Mouse (Mus musculus) forebrain, embryonic 16.5 days (tissue): Measurements from ENCODE around the gene Plxna2. TPM values are rescaled to one million over a fixed set of nuclear protein-coding genes. Genes with fewer than 3 reads are reported as not detected.

Experiments used
- ATAC-seq: fragments of 200-750 bp; cut with Nextera tagmentation; 2 replicates; pipeline ENCODE4 v1.8.0; 2017; ENCODE audit warnings: mild to moderate bottlenecking, moderate library complexity
- H3K27ac ChIP-seq: fragments of 300-500 bp; sonication (generic); 2 replicates; pipeline ENCODE4 v1.5.1; 2014; ENCODE audit warnings: low read length, control low read depth
- H3K27me3 ChIP-seq: fragments of 300-500 bp; sonication (generic); replicated peaks from 2 replicates; pipeline ENCODE4 v1.6.1; 2014; ENCODE audit warnings: low read length; ENCODE audit not compliant: control insufficient read depth, insufficient read depth
- H3K36me3 ChIP-seq: fragments of 300-500 bp; sonication (generic); 2 replicates; pipeline ENCODE4 v1.6.1; 2014; ENCODE audit not compliant: control insufficient read depth, insufficient read depth
- H3K4me1 ChIP-seq: fragments of 300-500 bp; sonication (generic); replicated peaks from 2 replicates; pipeline ENCODE4 v1.6.1; 2014; ENCODE audit warnings: low read length; ENCODE audit not compliant: control insufficient read depth, insufficient read depth
- H3K4me2 ChIP-seq: fragments of 300-500 bp; sonication (generic); 2 replicates; pipeline ENCODE4 v1.6.1; 2014; ENCODE audit warnings: mild to moderate bottlenecking, low read length, control low read depth
- H3K4me3 ChIP-seq: fragments of 300-500 bp; sonication (generic); replicated peaks from 2 replicates; pipeline ENCODE4 v1.5.1; 2014; ENCODE audit warnings: mild to moderate bottlenecking, low read length, control low read depth
- H3K9ac ChIP-seq: fragments of 300-500 bp; sonication (generic); replicated peaks from 2 replicates; pipeline ENCODE4 v1.6.1; 2014; ENCODE audit warnings: low read depth, low read length, control low read depth
- H3K9me3 ChIP-seq: fragments of 300-500 bp; sonication (generic); 2 replicates; pipeline ENCODE4 v1.6.1; 2016; ENCODE audit warnings: low read length; ENCODE audit not compliant: control insufficient read depth
- WGBS: fragments of 180-500 bp; shearing (Covaris S2); extraction: QIAGEN DNeasy Blood & Tissue Kit; methylation state at CpG from one replicate; pipeline ENCODE4 v1.1.7; 2014; 5-methylcytosine and 5-hydroxymethylcytosine counted together
- polyA plus RNA-seq: library from polyadenylated mRNA; unstranded; fragments of >200 nt; fragmentation: Nextera tagmentation; extraction: Ambion mirVana; gene quantifications from 2 replicates; pipeline ENCODE4 v1.2.1, GENCODE M21; 2015

Plxna2 gene
- polyA plus RNA-seq, 1 experiment from 2014 or later = 76.0 TPM

DNA sequence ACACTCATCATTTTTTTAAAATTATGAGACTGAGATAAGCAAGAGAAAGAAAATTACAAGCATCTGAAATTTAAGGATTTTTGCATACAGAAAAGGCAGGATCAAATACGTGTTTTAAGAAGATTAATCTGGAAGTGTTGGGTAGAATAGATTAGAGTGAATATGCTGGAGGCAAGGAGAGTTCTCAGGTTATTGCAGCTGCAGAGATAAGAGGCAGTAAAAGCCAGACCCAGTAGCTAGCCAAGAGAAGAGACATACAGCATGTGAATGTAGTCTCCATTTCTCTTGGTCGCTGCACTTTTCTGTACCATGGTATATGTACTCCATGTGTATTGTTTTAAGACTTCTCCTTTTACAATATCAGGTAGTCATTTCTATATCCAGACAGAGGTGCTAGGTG is 88.5 kb downstream of the Plxna2 start:
- no peak for ATAC-seq
- no peak overlapping the region for H3K9ac ChIP-seq
- 72% methylated on average over 2 of the region's 2 CpGs for WGBS
- H3K4me1 ChIP-seq = peaks cover 12% of the 10 kb centered on the region
- H3K27ac ChIP-seq = no peak overlapping the region
- no peaks in the 10 kb centered on the region; the same call in 1 of the 2 replicates for H3K36me3 ChIP-seq
- H3K4me3 ChIP-seq = no peak overlapping the region
- no peaks in the 10 kb centered on the region for H3K27me3 ChIP-seq
- no peaks in the 10 kb centered on the region for H3K9me3 ChIP-seq
- no peak overlapping the region for H3K4me2 ChIP-seq

DNA sequence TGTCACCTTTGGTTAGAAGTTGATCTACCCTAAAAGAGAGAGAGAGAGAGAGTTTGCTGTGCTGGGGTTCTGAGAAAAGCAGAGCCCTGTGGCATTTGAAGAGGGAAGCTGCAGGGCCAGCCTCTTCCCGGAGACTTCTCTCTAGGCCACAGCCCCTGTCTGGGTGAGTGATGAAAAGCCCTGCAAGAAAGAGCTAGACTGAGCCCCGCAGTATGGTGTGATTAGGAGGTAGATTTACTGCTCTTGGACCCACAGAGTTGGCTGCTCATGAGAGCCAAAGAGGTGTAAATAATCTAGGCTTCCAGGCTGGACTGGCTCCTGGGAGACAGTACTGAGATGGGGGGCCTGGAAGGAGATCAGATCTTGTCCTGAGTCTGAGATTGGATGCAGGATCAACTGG is 94.4 kb downstream of the Plxna2 start:
- no peak overlapping the region for H3K4me3 ChIP-seq
- peaks cover 12% of the 10 kb centered on the region for H3K4me1 ChIP-seq
- no peak overlapping the region for H3K9ac ChIP-seq
- no peak for ATAC-seq
- no peak overlapping the region for H3K4me2 ChIP-seq
- peaks cover 6% of the 10 kb centered on the region; the same call in 1 of the 2 replicates for H3K36me3 ChIP-seq
- no peaks in the 10 kb centered on the region for H3K9me3 ChIP-seq
- WGBS = 78% methylated on average over 2 of the region's 2 CpGs
- 0 out of 2 replicates have a peak overlapping the region, but pooled peaks have one; percentile 13 for H3K27ac ChIP-seq
- H3K27me3 ChIP-seq = no peaks in the 10 kb centered on the region

GRCm38 (mm10) chr1:194714138-194715031 is 96.4 kb downstream of the Plxna2 start:
- Histone ChIP-seq H3K27me3 (no peaks in the 10 kb centered on the region), H3K9ac (no peak overlapping the region), H3K4me3 (no peak overlapping the region), H3K4me2 (no peak overlapping the region), H3K27ac (no peak overlapping the region), H3K4me1 (peaks cover 13% of the 10 kb centered on the region), H3K36me3 (peaks cover 8% of the 10 kb centered on the region; the same call in 1 of the 2 replicates), H3K9me3 (no peaks in the 10 kb centered on the region)
- ATAC-seq = no peak
- WGBS = 83% methylated on average over 4 of the region's 4 CpGs

DNA sequence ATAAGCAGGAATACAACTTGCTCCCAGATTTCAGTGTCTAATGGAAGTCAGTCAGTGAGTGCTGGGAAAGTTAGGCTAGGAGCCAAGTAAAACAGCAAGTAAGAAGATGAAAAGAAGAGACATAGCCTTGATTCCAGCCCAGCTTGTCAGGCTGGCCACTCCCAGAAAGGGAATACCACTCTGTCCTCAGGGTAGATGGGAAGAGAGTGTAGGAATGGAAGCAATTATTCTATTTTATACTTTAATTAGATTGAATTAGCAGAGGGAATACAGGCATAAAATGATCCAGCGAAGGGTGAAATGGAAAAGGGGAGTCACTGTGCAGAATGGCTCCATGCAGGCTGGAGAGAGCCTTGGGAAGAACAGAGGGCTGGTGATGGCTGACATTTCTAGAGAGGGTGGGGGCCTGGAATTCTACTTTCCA is 99.4 kb downstream of the Plxna2 start:
- Histone ChIP-seq H3K9me3 (no peaks in the 10 kb centered on the region), H3K27me3 (no peaks in the 10 kb centered on the region), H3K9ac (no peak overlapping the region), H3K4me2 (no peak overlapping the region), H3K4me1 (peaks cover 32% of the 10 kb centered on the region), H3K36me3 (peaks cover 6% of the 10 kb centered on the region; the same call in 1 of the 2 replicates), H3K27ac (no peak overlapping the region), H3K4me3 (no peak overlapping the region)
- ATAC-seq = no peak
- 47% methylated on average over 1 of the region's 1 CpGs for WGBS

- peaks cover 26% of the 10 kb centered on the region for H3K4me1 ChIP-seq
- no peaks in the 10 kb centered on the region for H3K27me3 ChIP-seq
- no peak overlapping the region for H3K4me3 ChIP-seq
- peak overlapping the region; percentile 30; the same call in 1 of the 2 replicates for H3K27ac ChIP-seq
- no peak overlapping the region for H3K4me2 ChIP-seq
- 50% methylated on average over 4 of the region's 4 CpGs for WGBS
- no peaks in the 10 kb centered on the region for H3K9me3 ChIP-seq
- H3K36me3 ChIP-seq = peaks cover 2% of the 10 kb centered on the region
- no peak for ATAC-seq
- no peak overlapping the region for H3K9ac ChIP-seq
Measured at GRCm38 (mm10) chr1:194720406-194720805, 102.4 kb downstream of the Plxna2 start.

GRCm38 (mm10) chr1:194721260-194721659 is 103.2 kb downstream of the Plxna2 start:
- Histone ChIP-seq H3K4me2 (no peak overlapping the region), H3K27ac (peak overlapping the region; percentile 49), H3K9ac (no peak overlapping the region), H3K9me3 (no peaks in the 10 kb centered on the region), H3K27me3 (no peaks in the 10 kb centered on the region), H3K4me1 (peaks cover 26% of the 10 kb centered on the region), H3K36me3 (peaks cover 6% of the 10 kb centered on the region), H3K4me3 (no peak overlapping the region)
- peak; percentile 67 for ATAC-seq
- 27% methylated on average over 2 of the region's 2 CpGs for whole genome bisulfite sequencing

GRCm38 (mm10) chr1:194722329-194722728 is 104.3 kb downstream of the Plxna2 start:
- H3K9me3 ChIP-seq = no peaks in the 10 kb centered on the region
- H3K4me1 ChIP-seq = peaks cover 23% of the 10 kb centered on the region
- ATAC-seq = no peak; the same call in 1 of the 2 replicates
- peaks cover 6% of the 10 kb centered on the region for H3K36me3 ChIP-seq
- no peak overlapping the region for H3K9ac ChIP-seq
- 29% methylated on average over 2 of the region's 2 CpGs for WGBS
- H3K4me3 ChIP-seq = no peak overlapping the region
- no peaks in the 10 kb centered on the region for H3K27me3 ChIP-seq
- H3K27ac ChIP-seq = no peak overlapping the region; the same call in 1 of the 2 replicates
- H3K4me2 ChIP-seq = no peak overlapping the region

- peaks cover 12% of the 10 kb centered on the region for H3K4me1 ChIP-seq
- H3K9me3 ChIP-seq = no peaks in the 10 kb centered on the region
- H3K4me2 ChIP-seq = no peak overlapping the region
- H3K27me3 ChIP-seq = no peaks in the 10 kb centered on the region
- no peak overlapping the region for H3K9ac ChIP-seq
- H3K27ac ChIP-seq = no peak overlapping the region
- no peak for ATAC-seq
- WGBS = 91% methylated on average over 2 of the region's 2 CpGs
- H3K36me3 ChIP-seq = no peaks in the 10 kb centered on the region; the same call in 1 of the 2 replicates
- H3K4me3 ChIP-seq = no peak overlapping the region
Measured at GRCm38 (mm10) chr1:194734836-194735235, 116.8 kb downstream of the Plxna2 start.

GRCm38 (mm10) chr1:194739894-194740293 is 121.9 kb downstream of the Plxna2 start:
- ATAC-seq = peak; percentile 47
- Histone ChIP-seq H3K36me3 (no peaks in the 10 kb centered on the region), H3K9me3 (no peaks in the 10 kb centered on the region), H3K27ac (peak overlapping the region; percentile 38; the same call in 1 of the 2 replicates), H3K4me3 (no peak overlapping the region), H3K27me3 (no peaks in the 10 kb centered on the region), H3K4me1 (peaks cover 33% of the 10 kb centered on the region), H3K9ac (no peak overlapping the region), H3K4me2 (no peak overlapping the region)
